Mouse (Mus musculus): Measurements from ENCODE around the gene Frat1.

Frat1 gene

GRCm38 (mm10) chr19:41816915-41817314 lies 12.9 kb upstream of the Frat1 start:
- no peak for DNase-seq

- DNase-seq: no peak
Observed at GRCm38 (mm10) chr19:41817325-41817724, 12.4 kb upstream of the Frat1 start.

- DNase-seq: no peak
Observed at GRCm38 (mm10) chr19:41818749-41819148, 11.0 kb upstream of the Frat1 start.

GRCm38 (mm10) chr19:41821436-41821835 lies 8.3 kb upstream of the Frat1 start:
- DNase-seq: no peak

GRCm38 (mm10) chr19:41822589-41822988 lies 7.2 kb upstream of the Frat1 start:
- DNase-seq: no peak

GRCm38 (mm10) chr19:41824950-41825349 lies 4.8 kb upstream of the Frat1 start:
- no peak for DNase-seq

- DNase-seq: no peak
Observed at GRCm38 (mm10) chr19:41826529-41826928, 3.2 kb upstream of the Frat1 start.

GRCm38 (mm10) chr19:41828941-41829340 lies 829 bp upstream of the Frat1 start:
- DNase-seq: no peak

GRCm38 (mm10) chr19:41830106-41831031 lies 599 bp downstream of the Frat1 start:
- DNase-seq: peak; percentile 58 to 66

- DNase-seq: peak; percentile 58 to 63
Observed at GRCm38 (mm10) chr19:41831101-41831570, 1.4 kb downstream of the Frat1 start.

- DNase-seq: no peak
Observed at GRCm38 (mm10) chr19:41831718-41832391, 2.1 kb downstream of the Frat1 start.

- no peak for DNase-seq
Observed at GRCm38 (mm10) chr19:41832501-41833201, 2.9 kb downstream of the Frat1 start.

- DNase-seq: no peak
Observed at GRCm38 (mm10) chr19:41835407-41835806, 5.6 kb downstream of the Frat1 start.

- DNase-seq: no peak
Observed at GRCm38 (mm10) chr19:41835816-41836215, 6.0 kb downstream of the Frat1 start.

- DNase-seq: no peak
Observed at GRCm38 (mm10) chr19:41836719-41837118, 6.9 kb downstream of the Frat1 start.

- no peak for DNase-seq
Observed at GRCm38 (mm10) chr19:41837194-41837916, 7.6 kb downstream of the Frat1 start.

GRCm38 (mm10) chr19:41837917-41838261 lies 8.1 kb downstream of the Frat1 start:
- no peak for DNase-seq

GRCm38 (mm10) chr19:41838808-41839207 lies 9.0 kb downstream of the Frat1 start:
- DNase-seq: no peak

- DNase-seq: no peak
Observed at GRCm38 (mm10) chr19:41839685-41840084, 9.9 kb downstream of the Frat1 start.

- no peak for DNase-seq
Observed at GRCm38 (mm10) chr19:41841105-41841750, 11.5 kb downstream of the Frat1 start.

- peak; percentile 52 to 69 for DNase-seq
Observed at GRCm38 (mm10) chr19:41842196-41842595, 12.4 kb downstream of the Frat1 start.

GRCm38 (mm10) chr19:41842706-41843105 lies 12.9 kb downstream of the Frat1 start:
- DNase-seq: no peak
